Mouse (Mus musculus) embryonic facial prominence, embryonic 15.5 days (tissue): ENCODE results near the gene Gpr142. TPM values are rescaled to one million over a fixed set of nuclear protein-coding genes. Genes with fewer than 3 reads are reported as not detected.

Experiments
- polyA plus RNA-seq: library from polyadenylated mRNA; unstranded; fragments of >200 nt; fragmentation: Nextera tagmentation; extraction: Ambion mirVana; gene quantifications from 2 replicates; pipeline ENCODE4 v1.2.1, GENCODE M21; 2015

Gpr142 gene
- polyA plus RNA-seq, 1 experiment from 2014 or later = not detected

Other genes with a start within 250 kb of the Gpr142 start
- gene Rpl38, start 130.4 kb upstream of the Gpr142 start, polyA plus RNA-seq = 993 and 1,020 TPM in 2 replicates
- 31.5 and 36.4 TPM in 2 replicates for gene Ttyh2, start 123.5 kb upstream of the Gpr142 start, polyA plus RNA-seq
- gene Dnaic2, start 71.5 kb upstream of the Gpr142 start, polyA plus RNA-seq = 8.0 and 13.2 TPM in 2 replicates
- gene Kif19a, start 33.5 kb upstream of the Gpr142 start, polyA plus RNA-seq = 1.7 and 3.2 TPM in 2 replicates
- 3.6 and 4.2 TPM in 2 replicates for gene Btbd17, start 3.0 kb upstream of the Gpr142 start, polyA plus RNA-seq
- gene Gprc5c, start 52.2 kb downstream of the Gpr142 start, polyA plus RNA-seq = 40.4 and 45.4 TPM in 2 replicates
- 1.6 and 1.8 TPM in 2 replicates for gene Cd300a, start 91.1 kb downstream of the Gpr142 start, polyA plus RNA-seq
- 0.49 and 0.61 TPM in 2 replicates for gene Cd300lb, start 135.5 kb downstream of the Gpr142 start, polyA plus RNA-seq
- not detected in 2 replicates for gene Cd300c, start 170.2 kb downstream of the Gpr142 start, polyA plus RNA-seq
- 0.28 and 0.34 TPM in 2 replicates for gene Cd300ld, start 191.0 kb downstream of the Gpr142 start, polyA plus RNA-seq
- gene Cd300c2, start 203.0 kb downstream of the Gpr142 start, polyA plus RNA-seq = 3.8 and 5.6 TPM in 2 replicates
- gene Cd300ld2, start 217.3 kb downstream of the Gpr142 start, polyA plus RNA-seq = not detected in 2 replicates
- gene Cd300ld4, start 228.1 kb downstream of the Gpr142 start, polyA plus RNA-seq = not detected in 2 replicates
- gene Cd300ld5, start 238.8 kb downstream of the Gpr142 start, polyA plus RNA-seq = not detected in 2 replicates
- gene Cd300ld3, start 249.5 kb downstream of the Gpr142 start, polyA plus RNA-seq = not detected in 2 replicates